Mouse (Mus musculus) embryonic facial prominence, embryonic 13.5 days (tissue): ENCODE data around the gene Asb11. TPM values are rescaled to one million over a fixed set of nuclear protein-coding genes. Genes with fewer than 3 reads are reported as not detected.

Source experiments
- polyA plus RNA-seq: library from polyadenylated mRNA; unstranded; fragments of >200 nt; fragmentation: Nextera tagmentation; extraction: Ambion mirVana; gene quantifications from 2 replicates; pipeline ENCODE4 v1.2.1, GENCODE M21; 2015

Asb11 gene
- polyA plus RNA-seq, 1 experiment from 2014 or later: not detected

Other genes with a start within 250 kb of the Asb11 start
- gene Bmx, start 178.8 kb upstream of the Asb11 start, polyA plus RNA-seq: 0.22 and 0.32 TPM in 2 replicates
- gene Pir, start 167.6 kb upstream of the Asb11 start, polyA plus RNA-seq: 7.4 and 9.0 TPM in 2 replicates
- gene Vegfd, start 63.6 kb upstream of the Asb11 start, polyA plus RNA-seq: 2.4 and 3.1 TPM in 2 replicates
- 12.3 and 15.0 TPM in 2 replicates for gene Piga, start 17.2 kb upstream of the Asb11 start, polyA plus RNA-seq
- gene Asb9, start 69.3 kb downstream of the Asb11 start, polyA plus RNA-seq: 1.6 and 2.0 TPM in 2 replicates